Mouse (Mus musculus) right cerebral cortex, postnatal 25 days (tissue): ENCODE measurements around the gene Rxfp2.

Experiments
- DNase-seq: peaks from one replicate; pipeline ENCODE4 v3.0.0; 2022

Rxfp2 gene

DNA sequence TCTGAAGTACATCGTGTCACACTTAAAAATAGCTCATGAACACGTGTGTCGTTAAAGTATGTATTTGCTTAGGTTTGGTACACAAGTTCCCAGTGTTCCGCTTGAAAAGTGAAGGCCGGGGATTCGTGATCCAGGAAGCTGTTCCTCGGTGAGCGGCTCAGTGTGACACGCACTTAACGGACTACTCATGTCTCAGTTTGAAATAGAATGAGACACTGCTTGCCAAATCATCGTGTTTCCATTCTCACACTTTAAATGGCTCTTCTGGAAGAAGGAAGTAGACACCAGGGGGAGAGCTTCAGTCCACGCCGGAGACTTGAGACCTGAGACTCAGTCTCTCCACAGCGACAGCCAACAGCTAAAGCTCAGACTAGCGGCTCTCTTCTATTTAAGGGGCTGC lies 28.0 kb downstream of the Rxfp2 start:
- DNase-seq, result no peak

DNA sequence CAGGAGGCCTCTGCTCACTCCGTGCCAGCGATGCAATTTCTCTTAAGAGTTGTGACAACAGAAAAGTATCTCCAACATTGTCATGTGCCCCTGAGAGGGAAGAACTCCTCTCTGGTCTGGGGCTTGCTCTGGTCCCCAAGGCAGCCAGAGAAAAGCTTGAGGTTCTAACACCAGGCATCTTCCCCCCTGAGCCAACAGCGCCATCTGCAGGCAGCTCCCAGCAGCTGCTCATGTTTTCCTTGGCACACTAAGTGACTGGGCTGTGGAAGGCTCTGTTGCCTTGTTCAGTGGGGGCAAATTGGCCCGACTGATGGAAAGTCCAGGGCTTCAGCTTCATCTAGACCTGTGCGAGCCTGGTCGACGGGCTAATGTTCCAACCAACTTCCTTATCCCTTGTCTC lies 31.5 kb downstream of the Rxfp2 start:
- DNase-seq, result no peak

DNA sequence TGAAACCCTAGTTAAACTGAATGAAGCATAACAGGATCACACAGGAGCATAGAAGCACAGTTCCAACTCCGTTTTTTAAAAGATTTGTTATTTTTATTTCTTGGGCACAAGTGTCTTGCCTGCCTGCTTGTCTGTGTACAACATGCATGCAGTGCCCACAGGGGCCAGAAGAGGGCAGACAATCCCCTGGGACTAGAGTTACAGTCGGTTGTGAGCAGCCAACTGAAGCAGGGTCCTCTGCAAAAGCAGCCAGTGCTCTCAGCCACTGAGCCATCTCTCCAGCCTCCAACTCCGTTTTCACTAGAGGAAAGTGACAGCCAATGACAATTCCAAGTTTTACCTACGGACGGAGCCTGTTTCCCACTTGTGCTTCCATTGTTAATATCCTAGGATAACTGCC lies 33.4 kb downstream of the Rxfp2 start:
- no peak for DNase-seq

DNA sequence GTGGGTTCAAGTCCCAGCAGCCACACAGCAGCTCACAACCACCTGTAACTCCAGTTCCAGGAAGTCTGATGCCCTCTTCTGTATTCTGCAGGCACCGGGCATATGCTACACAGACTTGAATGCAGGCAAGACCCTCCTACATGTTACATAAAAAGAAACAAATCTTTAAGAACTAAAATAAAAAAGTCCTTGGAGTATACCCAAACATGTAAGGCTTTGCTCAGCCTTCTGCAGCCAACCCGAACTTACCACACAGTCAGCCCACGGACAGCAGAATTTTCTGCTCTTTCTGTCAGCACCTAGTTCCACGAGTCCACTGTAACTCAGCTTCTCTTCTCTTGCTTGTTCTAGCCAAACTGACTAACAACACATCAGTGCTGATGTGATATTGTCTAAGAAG lies 34.8 kb downstream of the Rxfp2 start:
- DNase-seq, result no peak

DNA sequence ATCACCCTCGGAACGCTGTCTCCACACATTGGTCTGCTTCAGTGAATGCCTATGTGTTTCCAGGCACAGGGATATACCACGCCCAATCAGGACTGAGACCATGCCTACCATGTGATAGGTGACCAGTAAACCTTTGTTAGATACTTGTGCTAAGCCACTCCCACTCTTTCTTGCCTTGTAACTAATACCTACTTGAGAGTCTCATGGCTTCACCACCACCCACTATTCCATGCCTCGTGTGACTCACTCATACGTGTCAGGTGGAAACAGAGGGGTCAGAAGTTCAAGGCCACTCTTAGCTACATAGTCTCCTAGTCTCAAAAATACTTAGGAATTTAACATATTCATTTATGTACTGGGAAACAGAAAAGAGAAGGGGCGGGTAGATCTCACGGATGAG lies 35.5 kb downstream of the Rxfp2 start:
- DNase-seq, result no peak

DNA sequence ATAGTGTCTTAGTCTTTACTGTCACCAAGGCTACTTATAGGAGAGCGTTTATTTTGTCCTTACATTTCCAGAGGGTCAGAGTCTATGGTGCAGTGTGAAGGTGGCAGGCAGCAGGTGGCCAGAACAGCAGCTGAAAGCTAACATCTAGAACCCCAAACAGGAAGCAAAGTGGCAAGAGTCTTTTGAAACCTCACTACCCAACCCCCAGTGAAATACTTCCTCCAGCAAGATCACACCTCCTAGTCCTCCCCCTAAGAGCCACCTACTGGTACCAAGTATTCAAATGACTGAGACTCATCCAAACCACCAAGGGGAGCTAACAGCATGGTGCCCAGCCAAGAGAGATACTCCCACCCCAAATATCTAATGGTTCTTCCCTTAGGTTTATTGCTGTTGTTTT lies 36.8 kb downstream of the Rxfp2 start:
- no peak for DNase-seq

DNA sequence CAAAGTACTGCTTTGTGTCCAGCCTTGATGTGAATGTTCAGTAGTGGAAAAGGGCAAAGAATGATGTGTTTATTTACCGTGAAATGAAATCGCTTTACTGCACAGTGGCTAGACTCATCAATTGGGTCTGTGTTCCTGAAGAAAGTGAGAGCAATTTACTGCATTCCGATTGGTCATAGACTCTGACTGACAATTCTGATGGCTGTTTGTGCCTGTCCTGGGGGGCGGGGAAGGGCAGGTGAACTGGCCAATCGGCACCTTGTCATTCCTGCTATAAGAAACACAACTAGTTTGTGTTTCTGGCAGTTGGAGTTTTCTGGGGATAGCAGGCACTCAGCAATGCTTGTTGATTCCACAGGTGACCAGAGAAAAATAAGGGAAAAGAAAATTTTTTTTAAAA lies 37.6 kb downstream of the Rxfp2 start:
- DNase-seq, result no peak

DNA sequence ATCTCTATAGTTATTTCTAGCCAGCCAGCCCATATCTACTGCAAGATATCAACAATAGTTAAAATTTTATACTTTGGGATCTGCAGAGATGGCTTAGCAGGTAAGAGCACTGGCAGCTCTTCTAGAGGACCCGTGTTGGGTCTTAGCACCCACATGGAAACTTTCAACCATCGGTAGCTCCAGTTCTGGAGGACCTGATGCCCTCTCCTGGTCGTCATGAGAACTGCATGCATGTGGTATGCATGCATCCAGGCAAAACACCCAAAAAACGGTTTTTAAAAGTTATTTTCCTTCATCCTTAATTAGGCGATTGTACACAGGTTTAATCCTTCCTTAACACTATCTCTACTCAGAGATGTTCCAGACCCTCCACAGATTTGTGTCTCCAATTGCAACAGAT lies 40.4 kb downstream of the Rxfp2 start:
- DNase-seq, result no peak

DNA sequence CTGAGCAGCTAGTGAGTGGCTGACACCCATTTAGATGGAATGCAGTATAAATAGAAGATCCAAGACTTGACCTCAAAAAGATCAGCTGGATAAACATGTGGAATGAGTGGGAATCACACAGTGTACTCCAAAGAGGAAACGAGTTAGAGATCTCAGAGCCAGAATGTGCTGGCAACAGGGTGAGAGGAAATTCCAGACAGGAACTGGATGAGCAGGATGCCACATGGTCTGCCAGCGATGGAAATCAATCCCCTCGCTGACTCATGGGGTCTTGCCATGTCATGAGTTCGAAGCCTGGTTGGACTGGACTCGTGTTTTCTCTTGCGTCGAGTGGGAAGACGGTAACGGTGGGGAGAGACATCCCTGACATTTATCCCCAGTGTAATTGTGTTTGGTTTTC lies 41.0 kb downstream of the Rxfp2 start:
- no peak for DNase-seq

DNA sequence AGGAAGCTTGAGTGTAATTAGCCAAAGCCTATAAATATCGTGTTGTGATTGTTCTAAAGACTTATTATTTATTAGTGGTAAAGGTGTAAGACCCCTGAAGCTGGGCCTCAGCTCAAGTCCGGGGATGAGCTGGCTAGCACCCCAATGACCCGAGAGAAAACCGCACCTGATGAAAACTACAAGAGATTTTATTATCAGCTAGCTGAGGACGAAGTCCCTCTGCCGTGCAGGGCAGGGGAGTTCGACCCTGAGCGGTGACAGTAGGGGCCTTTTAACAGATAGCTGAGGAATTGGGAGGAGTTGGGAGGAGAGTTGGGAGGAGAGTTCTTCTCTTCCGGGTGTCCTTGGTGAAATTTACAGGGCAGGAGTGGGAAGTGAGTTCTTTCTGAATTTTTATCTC lies 42.6 kb downstream of the Rxfp2 start:
- DNase-seq, result no peak

DNA sequence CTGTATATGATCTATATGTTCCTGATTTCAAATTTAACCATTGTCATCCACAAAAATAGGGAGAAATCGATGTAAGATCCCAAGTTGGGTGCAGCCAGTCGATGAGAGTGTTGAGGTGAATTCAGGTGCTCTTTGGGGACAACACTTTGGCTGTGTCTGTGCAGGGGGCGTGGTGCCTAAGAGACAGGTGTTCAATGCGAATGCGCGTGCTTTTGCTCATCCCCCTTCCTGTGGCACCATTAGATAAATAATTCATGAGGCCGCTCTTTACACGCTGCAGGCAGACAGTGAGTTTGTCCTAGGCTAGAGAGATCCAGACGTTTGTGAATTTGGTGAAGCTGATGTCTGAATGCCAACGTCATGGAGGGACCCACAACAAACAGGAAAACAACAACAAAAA lies 45.8 kb downstream of the Rxfp2 start:
- no peak for DNase-seq

DNA sequence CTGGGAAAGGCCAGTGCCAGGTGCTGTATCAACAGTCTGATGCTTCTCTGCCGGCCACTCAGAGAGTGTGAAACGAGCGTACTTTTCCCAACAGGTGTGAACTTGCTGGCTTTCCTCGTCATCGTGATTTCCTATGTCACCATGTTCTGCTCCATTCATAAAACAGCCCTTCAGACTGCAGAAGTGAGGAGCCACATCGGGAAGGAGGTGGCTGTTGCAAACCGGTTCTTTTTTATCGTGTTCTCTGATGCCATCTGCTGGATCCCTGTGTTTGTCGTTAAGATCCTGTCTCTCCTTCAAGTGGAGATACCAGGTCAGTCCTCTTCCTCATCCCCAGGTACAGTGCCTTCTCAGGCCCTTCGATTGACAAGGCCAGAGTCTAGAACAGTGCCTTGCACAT lies 51.6 kb downstream of the Rxfp2 start:
- DNase-seq, result peak; percentile 51

DNA sequence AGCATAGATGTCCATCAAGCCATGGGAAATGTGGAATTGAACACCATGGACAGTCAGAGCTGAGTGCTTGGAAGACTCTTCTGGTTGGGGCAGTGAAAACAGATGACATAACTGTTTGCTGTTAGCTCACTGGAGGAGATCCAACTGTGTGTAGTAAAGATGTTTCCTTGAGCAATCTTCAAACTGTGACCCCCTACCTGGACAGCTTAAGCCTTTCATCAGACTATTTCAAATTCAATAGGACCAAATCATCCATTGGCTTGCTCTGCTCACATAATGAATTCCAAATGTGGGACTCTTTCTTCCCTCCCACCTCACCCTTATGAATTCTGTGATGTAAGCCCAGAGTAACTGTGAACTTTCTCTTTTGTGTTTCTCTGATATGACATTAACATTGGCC lies 53.3 kb downstream of the Rxfp2 start:
- DNase-seq, result no peak

DNA sequence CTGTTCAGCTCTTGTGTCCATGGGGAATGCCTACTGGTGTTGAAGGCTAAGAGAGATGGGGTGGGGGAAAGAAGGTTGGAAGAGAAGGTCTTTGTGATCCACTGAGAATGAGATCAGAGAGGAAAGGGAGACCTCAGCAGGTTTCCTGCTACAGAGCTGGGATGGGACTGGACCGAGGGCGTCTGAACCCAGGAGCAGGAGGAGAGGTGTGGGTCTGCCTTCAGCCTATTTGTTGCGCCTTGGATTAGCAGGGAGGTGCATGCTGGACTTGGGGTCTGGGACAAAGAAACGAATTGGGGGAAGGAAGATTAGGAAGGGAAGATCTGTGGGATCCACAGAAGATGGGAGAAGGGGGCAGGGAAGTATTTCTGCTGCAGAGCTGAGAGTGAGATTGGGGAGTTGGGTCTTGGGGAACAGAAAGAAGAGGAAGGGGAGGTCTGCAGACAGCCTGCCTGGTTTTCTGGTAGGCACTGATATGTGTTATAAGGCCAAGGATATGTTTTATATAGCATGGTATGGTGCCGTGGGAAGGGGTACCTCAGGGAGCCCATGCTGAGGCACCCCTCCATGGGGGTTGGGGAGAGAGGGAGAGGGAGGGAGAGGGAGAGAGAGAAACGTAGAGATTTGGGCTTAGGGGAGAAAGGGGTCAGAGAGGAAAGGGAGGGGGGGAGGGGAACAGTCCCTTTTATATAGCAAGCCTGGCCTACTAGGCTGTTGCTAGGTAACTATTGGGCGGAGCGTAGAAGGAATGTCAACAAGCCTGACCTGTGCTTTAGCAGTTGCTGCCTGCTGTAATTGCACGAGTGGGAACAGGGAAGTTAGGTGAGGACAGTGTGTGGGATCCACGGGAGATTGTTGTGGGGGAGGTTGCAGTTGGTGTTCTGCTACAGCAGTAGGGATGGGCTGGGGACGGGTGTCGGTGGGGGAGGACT lies 61.7 kb downstream of the Rxfp2 start:
- DNase-seq, result no peak

DNA sequence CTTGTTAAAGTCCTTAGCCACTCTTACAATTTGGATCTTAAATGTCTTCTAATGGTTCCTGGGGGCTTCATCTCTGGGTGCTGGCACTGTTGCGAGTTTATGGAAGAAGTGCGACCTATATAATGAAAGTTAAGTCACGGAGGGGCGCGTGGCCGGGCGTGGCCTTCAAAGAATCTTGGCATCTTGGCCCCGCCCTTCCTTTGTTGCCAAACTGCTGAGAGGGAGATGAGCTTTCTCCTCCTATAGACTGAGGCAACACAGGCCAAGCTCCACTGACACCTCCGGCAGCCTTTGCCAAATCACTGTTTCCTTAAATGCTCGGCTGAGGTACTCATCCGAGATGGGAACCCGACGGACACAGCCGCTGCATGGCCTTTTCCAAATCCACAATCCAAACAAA lies 64.2 kb downstream of the Rxfp2 start:
- no peak for DNase-seq

DNA sequence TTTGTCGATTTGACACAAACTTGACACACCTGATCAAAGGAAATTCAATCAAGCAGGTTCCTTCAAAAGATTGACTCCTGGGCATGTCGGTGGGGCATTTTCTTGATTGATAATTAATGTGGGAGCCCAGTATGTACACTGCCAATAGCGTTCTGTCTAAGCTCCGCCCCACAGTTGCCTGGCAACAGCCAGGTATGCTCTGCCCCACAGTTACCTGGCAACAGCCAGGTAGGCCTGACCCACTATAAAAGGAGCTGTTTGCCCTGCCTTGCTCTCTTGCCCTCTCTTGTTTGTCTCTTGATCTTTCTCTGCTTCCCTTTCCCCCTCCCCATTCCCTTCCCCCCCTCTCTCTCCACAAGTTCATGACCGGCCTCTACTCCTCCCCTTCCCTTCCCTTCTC lies 64.7 kb downstream of the Rxfp2 start:
- no peak for DNase-seq

DNA sequence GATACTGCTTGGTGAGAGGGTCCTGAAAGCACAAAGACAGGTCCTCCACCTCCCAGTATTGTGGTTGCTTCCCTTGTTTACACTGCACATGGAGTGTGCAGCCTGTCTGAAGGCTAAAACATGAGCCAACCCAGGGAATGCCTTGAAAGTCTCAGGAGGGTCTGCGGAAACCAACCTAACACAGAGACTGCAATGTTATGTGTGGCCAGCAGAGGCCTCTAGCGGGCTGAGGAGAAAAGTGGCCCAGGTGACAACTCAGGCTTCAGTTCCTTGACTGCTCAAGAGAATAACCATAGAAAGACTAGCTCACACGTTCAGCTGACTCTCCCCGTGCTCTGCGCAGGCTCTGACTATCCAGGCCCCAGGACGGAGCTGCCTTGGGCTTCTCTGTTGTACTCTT lies 79.1 kb downstream of the Rxfp2 start:
- peak; percentile 55 for DNase-seq

DNA sequence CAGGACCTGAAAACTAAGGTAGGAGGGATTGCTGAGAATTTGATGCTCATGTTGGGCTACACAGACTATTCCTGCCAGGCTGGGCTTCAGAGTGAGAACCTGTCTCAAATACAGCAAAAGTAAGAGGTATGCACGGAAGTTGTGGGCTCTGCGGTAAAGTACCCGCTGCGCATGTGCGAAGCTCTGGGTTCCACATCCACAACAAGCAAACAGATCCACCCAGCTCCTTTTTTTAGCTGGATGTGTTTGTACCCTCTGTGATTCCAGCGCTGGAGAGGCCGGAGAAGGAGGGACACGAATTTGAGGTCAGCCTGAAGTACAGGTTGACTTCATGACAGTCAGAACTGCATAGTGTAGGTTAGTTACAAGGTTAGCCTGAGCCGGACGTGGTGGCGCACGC lies 80.3 kb downstream of the Rxfp2 start:
- DNase-seq, result no peak

DNA sequence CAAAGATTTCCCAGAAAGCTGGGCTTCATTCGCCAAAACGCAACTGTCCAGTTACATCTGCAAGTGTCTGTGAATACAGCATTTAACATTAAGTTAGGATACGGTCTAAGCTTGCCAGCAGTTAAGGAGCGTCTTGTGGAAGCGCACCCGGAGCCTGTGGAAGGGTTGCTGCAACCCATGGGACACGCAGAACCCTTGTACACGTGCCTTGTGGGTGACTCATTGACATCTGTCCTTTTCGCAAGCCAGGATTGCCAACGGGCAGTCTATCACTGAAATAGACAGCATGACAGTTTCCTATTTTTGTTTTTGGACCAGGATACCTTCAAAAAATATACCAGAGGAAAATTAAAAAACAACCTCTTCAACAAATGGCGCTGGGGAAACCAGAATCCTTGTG lies 83.3 kb downstream of the Rxfp2 start:
- no peak for DNase-seq

DNA sequence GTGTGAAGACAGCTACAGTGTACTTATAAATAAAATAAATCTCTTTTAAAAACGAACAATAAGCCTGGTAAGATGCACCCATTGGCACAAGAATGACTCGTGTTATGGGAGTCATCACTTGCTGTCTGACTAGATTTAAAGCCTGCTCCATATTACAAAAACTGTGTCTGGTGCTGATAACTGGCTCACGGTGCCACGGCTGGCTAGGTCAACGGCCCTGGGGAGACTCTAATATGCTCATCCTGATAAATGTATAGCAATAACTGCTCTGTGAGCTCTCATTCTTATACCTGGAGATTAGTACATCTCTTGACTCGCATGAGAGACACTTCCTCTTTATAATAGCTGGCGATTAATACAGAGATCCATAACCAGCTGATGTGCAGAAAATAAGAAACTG lies 87.9 kb downstream of the Rxfp2 start:
- DNase-seq, result no peak

DNA sequence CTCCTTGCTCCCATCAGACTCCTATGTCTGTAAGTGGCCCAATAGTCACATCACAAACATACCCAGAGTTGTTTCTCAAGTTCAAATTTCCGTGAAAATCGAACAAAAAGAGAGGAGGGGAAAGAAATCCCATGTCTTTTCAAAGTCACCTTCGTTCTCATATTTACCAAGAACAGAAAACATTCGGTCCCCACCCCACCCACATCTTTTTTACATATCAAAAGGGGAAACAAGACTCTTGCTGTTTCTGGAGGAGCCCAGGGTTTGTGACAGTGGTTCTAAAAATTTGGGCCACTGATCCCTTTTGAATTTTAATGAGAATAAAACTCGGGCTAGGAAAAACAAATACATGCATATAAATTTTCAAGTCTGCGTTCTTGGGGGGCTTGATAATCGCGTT lies 92.8 kb downstream of the Rxfp2 start:
- no peak for DNase-seq

DNA sequence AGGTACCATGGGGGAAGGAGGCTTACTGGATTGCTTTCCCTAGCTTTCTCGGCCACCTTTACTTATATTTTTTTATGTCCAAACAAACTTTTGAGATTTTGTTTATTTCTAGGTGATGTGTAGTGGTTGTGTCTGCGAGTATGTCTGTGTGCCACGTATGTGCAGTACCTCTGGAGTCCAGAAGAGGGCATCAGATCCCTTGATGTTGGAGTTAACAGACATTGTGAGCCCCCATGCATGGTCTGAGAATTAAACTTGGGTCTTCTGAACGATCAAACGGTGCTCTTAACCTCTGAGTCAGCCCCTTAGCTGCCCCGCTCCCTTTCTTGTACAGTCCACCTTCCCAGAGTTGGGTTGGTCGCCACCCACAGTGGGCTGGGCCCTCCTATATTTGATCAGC lies 95.5 kb downstream of the Rxfp2 start:
- DNase-seq, result no peak

DNA sequence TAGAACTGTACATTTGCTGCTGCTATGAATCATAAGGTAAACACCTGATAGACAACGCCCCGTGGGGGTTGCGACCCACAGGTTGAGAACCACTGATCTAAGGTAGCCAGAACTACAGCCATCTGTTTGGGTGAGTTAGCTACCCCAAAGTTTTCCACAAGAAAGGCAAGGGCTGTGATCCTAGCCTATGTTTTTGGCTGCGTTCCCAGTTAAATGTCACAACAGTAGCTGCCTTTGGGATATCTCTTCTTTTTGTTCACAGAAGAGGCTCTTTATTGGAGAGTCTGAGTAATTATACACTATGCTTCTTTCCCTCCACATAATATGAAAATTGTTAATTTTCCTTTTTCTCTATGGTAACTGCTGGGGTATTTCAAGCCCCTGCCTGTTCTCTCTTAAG lies 96.3 kb downstream of the Rxfp2 start:
- no peak for DNase-seq

DNA sequence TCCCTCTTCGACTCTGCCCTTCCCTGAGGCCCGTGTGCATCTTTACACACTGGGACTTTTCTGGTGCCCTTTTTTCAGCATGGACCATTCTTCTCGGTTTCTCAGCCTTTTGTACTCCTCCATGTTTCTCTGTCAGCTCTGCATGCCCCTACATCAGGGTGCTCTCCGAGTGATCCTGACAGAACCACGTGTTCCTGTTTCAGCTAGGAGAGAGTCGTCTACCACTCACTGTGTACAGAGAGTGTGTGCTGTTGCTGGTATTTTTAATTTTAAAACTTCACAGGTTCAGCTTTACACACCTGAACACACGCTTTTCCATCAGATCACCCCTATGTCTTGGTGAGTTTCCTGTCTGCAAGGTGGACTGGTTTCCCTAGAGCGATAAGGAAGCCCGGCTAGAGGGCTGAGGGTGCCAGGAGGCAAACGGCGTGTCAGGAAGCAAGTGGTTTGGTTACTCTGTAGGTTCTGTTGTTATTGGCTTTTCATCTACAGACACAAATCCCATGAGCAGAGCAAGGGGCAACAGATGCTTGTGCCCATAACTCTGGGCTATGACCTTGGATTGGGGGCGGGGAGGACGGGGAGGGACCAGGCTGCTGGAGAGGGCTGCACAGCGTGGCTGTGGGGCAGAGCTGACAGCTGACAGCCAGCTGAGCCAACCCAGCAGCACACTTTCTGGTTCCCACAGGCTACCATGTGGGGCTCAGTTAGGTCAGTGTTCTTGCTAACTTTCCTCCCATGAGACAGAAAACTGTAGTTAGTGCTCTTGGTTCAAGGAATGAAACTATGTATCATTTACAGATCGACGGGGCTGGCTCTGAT lies 97.0 kb downstream of the Rxfp2 start:
- no peak for DNase-seq
